Mouse (Mus musculus) limb, embryonic 14.5 days (tissue): ENCODE results near the gene Abl1. TPM values are rescaled to one million over a fixed set of nuclear protein-coding genes. Genes with fewer than 3 reads are reported as not detected.

Experiments used
- ATAC-seq: fragments of 200-750 bp; cut with Nextera tagmentation; 2 replicates; pipeline ENCODE4 v1.8.0; 2017; ENCODE audit warnings: low read depth, moderate number of reproducible peaks, moderate TSS enrichment; ENCODE audit not compliant: low FRiP score
- DNase-seq: peaks from one replicate; pipeline ENCODE4 v3.0.0-alpha.2; 2015; ENCODE audit warnings: low spot score
- H3K27ac ChIP-seq: fragments of 300-500 bp; sonication (generic); replicated peaks from 2 replicates; pipeline ENCODE4 v1.5.1; 2014; ENCODE audit warnings: low read depth, mild to moderate bottlenecking, low read length, moderate library complexity, mixed read lengths
- H3K27me3 ChIP-seq: fragments of 300-500 bp; sonication (generic); 2 replicates; pipeline ENCODE4 v1.6.1; 2014; ENCODE audit warnings: low read length, mixed read lengths; ENCODE audit not compliant: control insufficient read depth, insufficient read depth
- H3K36me3 ChIP-seq: fragments of 300-500 bp; sonication (generic); 2 replicates; pipeline ENCODE4 v1.6.1; 2014; ENCODE audit warnings: mild to moderate bottlenecking, low read length, moderate library complexity, mixed read lengths; ENCODE audit not compliant: control insufficient read depth, insufficient read depth
- H3K4me1 ChIP-seq: fragments of 300-500 bp; sonication (generic); 2 replicates; pipeline ENCODE4 v1.6.1; 2014; ENCODE audit warnings: antibody characterized with exemption, low read length, mixed read lengths; ENCODE audit not compliant: control insufficient read depth, insufficient read depth
- H3K4me2 ChIP-seq: fragments of 300-500 bp; sonication (generic); replicated peaks from 2 replicates; pipeline ENCODE4 v1.6.1; 2014; ENCODE audit warnings: low read depth, mild to moderate bottlenecking, low read length, moderate library complexity; ENCODE audit not compliant: severe bottlenecking
- H3K4me3 ChIP-seq: fragments of 300-500 bp; sonication (generic); replicated peaks from 2 replicates; pipeline ENCODE4 v1.5.1; 2014; ENCODE audit warnings: low read length
- H3K9ac ChIP-seq: fragments of 300-500 bp; sonication (generic); 2 replicates; pipeline ENCODE4 v1.6.1; 2014; ENCODE audit warnings: mild to moderate bottlenecking, low read depth, low read length, moderate library complexity; ENCODE audit not compliant: severe bottlenecking
- H3K9me3 ChIP-seq: fragments of 300-500 bp; sonication (generic); 2 replicates; pipeline ENCODE4 v1.6.1; 2016; ENCODE audit warnings: low read length; ENCODE audit not compliant: control insufficient read depth
- POLR2A ChIP-seq: fragments of 200-500 bp; IDR thresholded peaks from 2 replicates; pipeline ENCODE4 v1.8.0; 2012; ENCODE audit warnings: inconsistent platforms, mild to moderate bottlenecking, moderate library complexity, borderline replicate concordance; ENCODE audit not compliant: insufficient read depth, insufficient read length; ENCODE audit errors: extremely low read depth
- WGBS: fragments of 180-500 bp; shearing (Covaris S2); extraction: QIAGEN DNeasy Blood & Tissue Kit; methylation state at CpG from one replicate; pipeline ENCODE4 v1.1.7; 2014; 5-methylcytosine and 5-hydroxymethylcytosine counted together
- polyA plus RNA-seq, 2 experiments: library from polyadenylated mRNA; depleted of rRNA in 1 of 2; stranded (reverse) in 1 of 2; unstranded in 1 of 2; fragments of >200 nt; fragmentation: Nextera tagmentation in 1 of 2; extraction: Ambion mirVana in 1 of 2; gene quantifications; 2 replicates each; pipeline versions ENCODE4 v1.2.1 to v1.2.3; 2012 to 2014

Abl1 gene
- polyA plus RNA-seq, 2 experiments = 49.0 to 104 TPM

DNA sequence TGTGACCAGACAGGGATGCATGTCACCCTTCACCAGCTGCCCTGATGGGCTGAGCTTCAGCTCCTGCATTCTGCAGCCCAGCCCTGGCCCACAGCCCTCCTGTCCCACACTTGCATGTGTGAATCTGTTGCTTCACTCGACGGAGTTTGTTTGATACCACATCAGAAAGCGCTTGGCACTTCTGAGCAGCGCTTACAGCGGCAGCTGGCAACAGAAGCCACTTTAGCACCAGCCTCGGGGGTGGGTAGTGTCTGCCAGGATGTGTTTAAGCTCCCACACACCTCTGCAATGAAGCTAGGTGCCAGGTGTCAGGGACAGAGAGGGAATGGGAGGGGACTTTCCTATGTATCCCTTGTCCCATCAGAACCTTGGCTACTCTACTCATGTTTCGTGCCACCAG, 126.5 kb downstream of the Abl1 start:
- ATAC-seq (no peak), DNase-seq (no peak)
- Histone ChIP-seq H3K27me3 (no peaks in the 10 kb centered on the region), H3K4me3 (no peak overlapping the region), H3K4me1 (peaks cover 4% of the 10 kb centered on the region), H3K27ac (no peak overlapping the region), H3K4me2 (no peak overlapping the region), H3K9me3 (no peaks in the 10 kb centered on the region), H3K9ac (no peak overlapping the region), H3K36me3 (no peaks in the 10 kb centered on the region)
- TF ChIP-seq POLR2A = no peak
- WGBS = 69% methylated on average over 7 of the region's 7 CpGs

DNA sequence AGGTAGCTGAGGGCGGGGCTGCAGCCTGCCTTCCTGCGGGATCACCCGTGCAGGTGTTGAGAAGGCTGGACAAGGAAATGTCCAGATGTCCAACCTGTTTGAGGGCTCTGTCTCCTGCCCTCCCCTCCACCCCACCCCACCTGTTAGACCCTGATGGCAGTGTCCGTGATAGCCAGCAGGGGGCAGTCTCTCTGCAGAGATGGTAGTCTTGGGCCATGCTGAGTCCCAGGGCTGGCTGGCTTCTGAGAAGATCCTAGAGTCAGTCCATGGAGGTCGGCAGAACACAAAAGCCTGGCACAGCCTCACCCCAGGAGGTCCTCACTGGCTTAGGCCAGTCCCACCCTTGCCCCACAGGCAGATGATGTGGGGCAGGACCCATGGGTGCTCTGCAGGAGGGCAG, 127.2 kb downstream of the Abl1 start:
- Histone ChIP-seq H3K9ac (no peak overlapping the region), H3K9me3 (no peaks in the 10 kb centered on the region), H3K27me3 (no peaks in the 10 kb centered on the region), H3K4me3 (no peak overlapping the region), H3K27ac (no peak overlapping the region), H3K36me3 (no peaks in the 10 kb centered on the region), H3K4me1 (no peaks in the 10 kb centered on the region), H3K4me2 (no peak overlapping the region)
- no peak for TF ChIP-seq POLR2A
- WGBS = 26% methylated on average over 5 of the region's 5 CpGs
- ATAC-seq = no peak
- peak; percentile 38 for DNase-seq

- Histone ChIP-seq H3K36me3 (no peaks in the 10 kb centered on the region), H3K4me3 (peak overlapping the region; percentile 13), H3K4me2 (peak overlapping the region; percentile 39), H3K27ac (no peak overlapping the region), H3K9ac (no peak overlapping the region), H3K9me3 (no peaks in the 10 kb centered on the region), H3K27me3 (0 out of 2 replicates have a peak, but pooled peaks cover 3% of the 10 kb centered on the region), H3K4me1 (peaks cover 9% of the 10 kb centered on the region)
- ATAC-seq (no peak), DNase-seq (no peak)
- WGBS = 11% methylated on average over 39 of the region's 39 CpGs
- TF ChIP-seq POLR2A = no peak
These were observed 134.6 kb downstream of the Abl1 start for GRCm38 (mm10) chr2:31822524-31823371.

- TF ChIP-seq POLR2A = no peak
- no peak overlapping the region for H3K9ac ChIP-seq
- 83% methylated on average over 12 of the region's 15 CpGs for WGBS
These were observed 136.0 kb downstream of the Abl1 start for GRCm38 (mm10) chr2:31823933-31824730.

GRCm38 (mm10) chr2:31825469-31825911, 137.3 kb downstream of the Abl1 start:
- WGBS = 73% methylated on average over 16 of the region's 16 CpGs
- 0 out of 2 replicates have a peak, but pooled peaks cover 3% of the 10 kb centered on the region for H3K27me3 ChIP-seq
- no peak for TF ChIP-seq POLR2A
- DNase-seq (no peak), ATAC-seq (no peak)
- H3K9ac ChIP-seq = no peak overlapping the region
- H3K4me1 ChIP-seq = peaks cover 15% of the 10 kb centered on the region
- no peak overlapping the region for H3K4me2 ChIP-seq
- H3K27ac ChIP-seq = no peak overlapping the region
- no peaks in the 10 kb centered on the region for H3K9me3 ChIP-seq
- no peaks in the 10 kb centered on the region for H3K36me3 ChIP-seq
- no peak overlapping the region for H3K4me3 ChIP-seq

More at GRCm38 (mm10) chr2:31823933-31824730, 136.0 kb downstream of the Abl1 start:
- no peaks in the 10 kb centered on the region for H3K9me3 ChIP-seq
- H3K4me2 ChIP-seq = no peak overlapping the region
- H3K4me3 ChIP-seq = no peak overlapping the region
- H3K36me3 ChIP-seq = no peaks in the 10 kb centered on the region
- DNase-seq = no peak
- H3K27me3 ChIP-seq = 0 out of 2 replicates have a peak, but pooled peaks cover 3% of the 10 kb centered on the region
- H3K4me1 ChIP-seq = peaks cover 15% of the 10 kb centered on the region
- no peak overlapping the region for H3K27ac ChIP-seq
- no peak for ATAC-seq
